ENCODE assay signal across 21 mouse cellular contexts in the genomic region with DNA sequence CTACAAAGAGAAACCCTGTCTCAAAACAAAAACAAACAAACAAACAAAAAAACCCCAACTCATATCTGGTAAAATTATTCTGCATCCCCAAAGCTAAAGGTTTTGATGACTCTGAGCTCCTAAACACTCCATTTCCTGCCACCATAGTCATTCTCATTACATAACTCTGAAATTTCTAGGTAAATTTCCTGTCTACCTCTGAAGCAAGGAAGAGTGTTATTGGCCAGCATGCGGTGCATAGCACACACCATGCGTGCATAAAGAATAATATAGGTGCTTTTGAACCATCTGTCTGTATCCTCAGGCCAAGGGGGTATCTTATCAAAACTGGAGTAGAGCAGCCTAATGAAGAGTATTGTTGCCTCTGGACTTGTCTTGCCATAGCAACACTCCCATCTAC.
"Had no signal": no experiment of that assay in that cellular context is flagged by ENCODE, and none has a peak within 500 bp of the region (broad histone marks: within the 10 kb centered on the region; RNA-seq: fewer than 3 reads in every experiment).

No protein-coding gene starts in this region.

- H3K27me3 ChIP-seq: limb, embryonic 13.5 days; liver, embryonic 12.5 days; liver, embryonic 15.5 days; lung, embryonic 15.5 days; neural tube, embryonic 12.5 days; neural tube, embryonic 15.5 days; stomach, embryonic 15.5 days had no signal

- H3K36me3 ChIP-seq: limb, embryonic 10.5 days; limb, embryonic 13.5 days; liver, embryonic 12.5 days; liver, embryonic 15.5 days; lung, embryonic 15.5 days; neural tube, embryonic 12.5 days; neural tube, embryonic 15.5 days; stomach, embryonic 15.5 days had no signal

- ATAC-seq: liver, embryonic 12.5 days had no signal

- H3K4me3 ChIP-seq: limb, embryonic 10.5 days; limb, embryonic 13.5 days; liver, embryonic 12.5 days; liver, embryonic 15.5 days; lung, embryonic 15.5 days; megakaryocyte, embryonic 14.5 days; neural tube, embryonic 12.5 days; neural tube, embryonic 15.5 days; stomach, embryonic 15.5 days had no signal

- DNase-seq: kidney, adult 9 months; kidney, postnatal 14 days; kidney, postnatal 4 days; liver; lung, adult 18-20 months; lung, postnatal 10 days; lung, postnatal 36 days; retina, postnatal 1 day; right cerebral cortex, postnatal 25 days; spleen, adult 18-20 months; thymus, postnatal 25 days had no signal

- H3K9me3 ChIP-seq: limb, embryonic 10.5 days; limb, embryonic 13.5 days; liver, embryonic 12.5 days; liver, embryonic 15.5 days; lung, embryonic 15.5 days; neural tube, embryonic 12.5 days; neural tube, embryonic 15.5 days; stomach, embryonic 15.5 days had no signal

- H3K27ac ChIP-seq: limb, embryonic 10.5 days; limb, embryonic 13.5 days; liver, embryonic 12.5 days; liver, embryonic 15.5 days; lung, embryonic 15.5 days; neural tube, embryonic 12.5 days; neural tube, embryonic 15.5 days; stomach, embryonic 15.5 days had no signal

- H3K9ac ChIP-seq: limb, embryonic 13.5 days; liver, embryonic 12.5 days; liver, embryonic 15.5 days; lung, embryonic 15.5 days; neural tube, embryonic 12.5 days; neural tube, embryonic 15.5 days; stomach, embryonic 15.5 days had no signal

- H3K4me1 ChIP-seq: liver, embryonic 15.5 days; lung, embryonic 15.5 days; megakaryocyte, embryonic 14.5 days; neural tube, embryonic 12.5 days; neural tube, embryonic 15.5 days; stomach, embryonic 15.5 days had no signal

- H3K4me2 ChIP-seq: limb, embryonic 13.5 days; liver, embryonic 12.5 days; liver, embryonic 15.5 days; lung, embryonic 15.5 days; midbrain, embryonic 11.5 days; neural tube, embryonic 12.5 days; neural tube, embryonic 15.5 days; stomach, embryonic 15.5 days had no signal
